ENCODE assay signal across 10 mouse cellular contexts in genomic region chr5:116116567-116116966, GRCm38 (mm10). TPM values are rescaled to one million over a fixed set of nuclear protein-coding genes. Genes with fewer than 3 reads are reported as not detected.
DNase-seq lines count a peak whose midpoint lies in the region; ATAC-seq and TF ChIP-seq lines count a peak whose summit lies in the region.
"Had no signal": no experiment of that assay in that cellular context is flagged by ENCODE, and none has a peak within 500 bp of the region (broad histone marks: within the 10 kb centered on the region; RNA-seq: fewer than 3 reads in every experiment).

No protein-coding gene starts in this region.

- H3K9me3 ChIP-seq in liver, embryonic 14.5 days (ENCODE audit: control insufficient read depth, low read length) = no peaks in the 10 kb centered on the region

- no peak for TF ChIP-seq POLR2A in spleen, adult 2 months (IDR thresholded peaks at IDR 0.05; ENCODE audit: low read depth, low read length)

- no peak overlapping the region for H3K9ac ChIP-seq in liver, embryonic 14.5 days (replicated peaks)

- H3K4me1 ChIP-seq in liver, embryonic 14.5 days (replicated peaks; ENCODE audit: control insufficient read depth in 2 of 2, insufficient read depth in 2 of 2, low read length in 1 of 2) = no peaks in the 10 kb centered on the region
- no peaks in the 10 kb centered on the region for H3K4me1 ChIP-seq in spleen, adult 2 months (ENCODE audit: control insufficient read depth, insufficient read depth, insufficient read length)

- no peak overlapping the region for H3K4me2 ChIP-seq in liver, embryonic 14.5 days (ENCODE audit: low read depth)

- no peaks in the 10 kb centered on the region for H3K27me3 ChIP-seq in liver, embryonic 14.5 days (ENCODE audit: control insufficient read depth, insufficient read depth, low read length)
- no peaks in the 10 kb centered on the region for H3K27me3 ChIP-seq in spleen, adult 2 months (ENCODE audit: control insufficient read depth, insufficient read depth, low read length)

- peak; percentile 74 to 87 for ATAC-seq in hematopoietic stem cell, adult 5-6 weeks (replicated peaks in 1 of 2; ENCODE audit: insufficient read depth in 1 of 2, low FRiP score in 2 of 2, low TSS enrichment in 1 of 2, low read depth in 1 of 2, poor library complexity in 2 of 2, severe bottlenecking in 2 of 2)
- no peak for ATAC-seq in liver, embryonic 14.5 days (ENCODE audit: insufficient read depth)

- TF ChIP-seq CTCF in liver, embryonic 14.5 days (IDR thresholded peaks at IDR 0.05; ENCODE audit: low read depth) = peak; percentile 100
- peak; percentile 64; the same call in 1 of the 2 replicates for TF ChIP-seq CTCF in spleen, adult 2 months (IDR thresholded peaks at IDR 0.05; ENCODE audit: extremely low read depth, insufficient read depth, insufficient read length, insufficient replicate concordance)

- no peak overlapping the region for H3K27ac ChIP-seq in liver, embryonic 14.5 days
- H3K27ac ChIP-seq in spleen, adult 2 months (ENCODE audit: insufficient read depth, low read length) = no peak overlapping the region

- no peaks in the 10 kb centered on the region for H3K36me3 ChIP-seq in liver, embryonic 14.5 days (replicated peaks; ENCODE audit: control insufficient read depth, insufficient read depth, low read depth)
- H3K36me3 ChIP-seq in spleen, adult 2 months (ENCODE audit: control insufficient read depth, insufficient read depth, low read length) = no peaks in the 10 kb centered on the region

- no peak overlapping the region for H3K4me3 ChIP-seq in liver, embryonic 14.5 days (ENCODE audit: insufficient read depth in 1 of 2, low read depth in 2 of 2, low read length in 2 of 2)
- no peak overlapping the region for H3K4me3 ChIP-seq in spleen, adult 2 months (ENCODE audit: extremely low read depth, insufficient read depth, insufficient read length)

- WGBS in liver, embryonic 14.5 days (ENCODE audit: insufficient replicate concordance) = 22% methylated on average over 9 of the region's 9 CpGs
- WGBS in spleen, adult 2 months = 26% methylated on average over 9 of the region's 9 CpGs

- peak; percentile 13 to 62 for DNase-seq in adrenal gland, adult (ENCODE audit: inconsistent age in 2 of 2, low spot score in 1 of 2)
- no peak for DNase-seq in adrenal gland, adult 8-10 months
- DNase-seq in ovary, postnatal 14 days (ENCODE audit: low spot score) = peak; percentile 9
- no peak for DNase-seq in ovary, adult 18-20 months (ENCODE audit: low spot score)
- peak; percentile 28 for DNase-seq in cerebellum, adult 8-10 months
- peak; percentile 10 to 52 (median 29) for DNase-seq in liver, embryonic 14.5 days (ENCODE audit: low read depth in 3 of 3, low spot score in 3 of 3)
- peak in 1 of 2 experiments; percentile 7 for DNase-seq in spleen, adult 2 months (ENCODE audit: low read depth in 1 of 2, low spot score in 2 of 2)

- TF ChIP-seq EP300 in liver, embryonic 14.5 days (IDR thresholded peaks at IDR 0.05; ENCODE audit: low read depth) = no peak

RNA-seq across cellular contexts. Expression of gene Tmem233, which starts 33.5 kb away (rescaled TPM):
- not detected for total RNA-seq in adrenal gland, adult 8-10 months (2022)
- not detected in 2 replicates for total RNA-seq in hematopoietic stem cell, adult 5-6 weeks (2017)
- not detected in 2 replicates for polyA plus RNA-seq in liver, embryonic 14.5 days (2012; rRNA removed)
- not detected in 2 replicates for polyA plus RNA-seq in liver, embryonic 14.5 days (2014; fragmentation: Nextera tagmentation; extraction: Ambion mirVana)
- not detected in 2 replicates for polyA plus RNA-seq in spleen, adult 2 months (2012; rRNA removed)
- total RNA-seq: heart, postnatal 36 days had no signal
- polyA plus RNA-seq: neural tube, embryonic 14.5 days had no signal

Comparison
In these comparisons a context has a peak if more than half of its experiments do, and no peak if none do; other contexts are left out.
1. DNase-seq: peak in adrenal gland, adult (2 of 2), ovary, postnatal 14 days (single experiment), cerebellum, adult 8-10 months (single experiment) and liver, embryonic 14.5 days (3 of 3); none in adrenal gland, adult 8-10 months (single experiment) and ovary, adult 18-20 months (single experiment).